Mouse (Mus musculus) liver, adult 2 months (tissue): ENCODE measurements around the gene Hoxc9. TPM values are rescaled to one million over a fixed set of nuclear protein-coding genes. Genes with fewer than 3 reads are reported as not detected.

ENCODE experiments used
- DNase-seq: peaks from one replicate; pipeline ENCODE4 v3.0.0-alpha.2; 2011; ENCODE audit warnings: low read depth, low spot score; ENCODE audit errors: extremely low read depth
- H3K27ac ChIP-seq: fragments of 200-500 bp; replicated peaks from 2 replicates; pipeline ENCODE4 v1.5.1; 2012; ENCODE audit warnings: low read depth, mild to moderate bottlenecking, control low read depth, inconsistent platforms, low read length; ENCODE audit not compliant: insufficient read depth
- H3K27me3 ChIP-seq: fragments of 200-500 bp; 2 replicates; pipeline ENCODE4 v1.6.1; 2012; ENCODE audit warnings: mild to moderate bottlenecking, moderate library complexity, low read length, inconsistent platforms; ENCODE audit not compliant: control insufficient read depth, insufficient read depth
- H3K36me3 ChIP-seq: fragments of 200-500 bp; 2 replicates; pipeline ENCODE4 v1.6.1; 2012; ENCODE audit warnings: low read length, inconsistent platforms; ENCODE audit not compliant: control insufficient read depth, insufficient read depth
- H3K4me1 ChIP-seq: fragments of 200-500 bp; 2 replicates; pipeline ENCODE4 v1.6.1; 2011; ENCODE audit warnings: low read length; ENCODE audit not compliant: control insufficient read depth, insufficient read depth
- H3K4me3 ChIP-seq: fragments of 200-500 bp; 2 replicates; pipeline ENCODE4 v1.5.1; 2011; ENCODE audit warnings: low read depth, mild to moderate bottlenecking, control low read depth, low read length, moderate library complexity; ENCODE audit not compliant: insufficient read depth
- H3K79me2 ChIP-seq: fragments of 200-500 bp; 2 replicates; pipeline ENCODE4 v1.6.1; 2012; ENCODE audit warnings: inconsistent platforms, mild to moderate bottlenecking, low read length, moderate library complexity; ENCODE audit not compliant: control insufficient read depth, insufficient read depth
- H3K9ac ChIP-seq: fragments of 200-500 bp; 2 replicates; pipeline ENCODE4 v1.6.1; 2012; ENCODE audit warnings: low read depth, mild to moderate bottlenecking, control low read depth, inconsistent platforms, low read length
- CTCF ChIP-seq: fragments of 200-500 bp; IDR thresholded peaks from 2 replicates; pipeline ENCODE4 v1.5.1; 2011; ENCODE audit warnings: low read depth, low read length, control low read depth
- POLR2A ChIP-seq: fragments of 200-500 bp; IDR thresholded peaks from 2 replicates; pipeline ENCODE4 v1.6.1; 2011; ENCODE audit warnings: low read length, control low read depth; ENCODE audit not compliant: insufficient read depth; ENCODE audit errors: extremely low read depth
- WGBS: fragments of 180-500 bp; shearing (Covaris S2); methylation state at CpG from one replicate; pipeline ENCODE4 v1.1.7; 2018; 5-methylcytosine and 5-hydroxymethylcytosine counted together
- polyA plus RNA-seq: library from polyadenylated mRNA; depleted of rRNA; stranded (reverse); fragments of >200 nt; gene quantifications from 2 replicates; pipeline ENCODE4 v1.2.3, GENCODE M21; 2012
- total RNA-seq: library from RNA; depleted of rRNA; stranded (reverse); fragments of >200 nt; gene quantifications from 2 replicates; pipeline ENCODE4 v1.2.3, GENCODE M21; 2014

Gene Hoxc9
- total and polyA plus RNA-seq, 2 experiments, result not detected

DNA sequence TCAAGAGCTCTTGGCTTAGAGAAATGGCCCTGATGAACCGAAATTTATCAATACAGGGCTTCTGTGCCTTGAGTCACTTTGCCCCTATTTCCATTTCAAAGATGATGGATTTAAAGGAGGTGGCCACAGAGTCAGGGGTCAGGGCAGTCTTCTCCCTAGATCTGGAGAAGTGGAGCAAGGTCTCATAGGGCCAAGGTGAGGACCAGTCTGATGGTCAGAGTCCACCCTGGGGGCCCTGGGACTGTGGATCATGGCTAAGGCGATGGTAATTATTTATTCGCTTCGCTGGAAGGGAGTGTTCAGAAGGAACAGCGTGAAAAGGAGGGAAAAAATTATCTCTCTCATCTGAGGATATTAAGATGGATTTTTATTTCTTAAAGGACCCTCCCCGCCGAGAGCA, 1.2 kb upstream of the Hoxc9 start:
- no peaks in the 10 kb centered on the region for H3K4me1 ChIP-seq
- no peaks in the 10 kb centered on the region for H3K36me3 ChIP-seq
- H3K79me2 ChIP-seq, result no peaks in the 10 kb centered on the region
- H3K27me3 ChIP-seq, result peaks cover 39% of the 10 kb centered on the region
- no peak overlapping the region for H3K27ac ChIP-seq
- no peak overlapping the region for H3K9ac ChIP-seq
- TF ChIP-seq CTCF (no peak), POLR2A (no peak)
- no peak for DNase-seq
- WGBS, result 13% methylated on average over 7 of the region's 7 CpGs
- H3K4me3 ChIP-seq, result no peak overlapping the region

GRCm38 (mm10) chr15:102975688-102976111, 539 bp upstream of the Hoxc9 start:
- Histone ChIP-seq H3K4me3 (no peak overlapping the region), H3K9ac (no peak overlapping the region), H3K27ac (no peak overlapping the region), H3K27me3 (peaks cover 39% of the 10 kb centered on the region), H3K79me2 (no peaks in the 10 kb centered on the region), H3K36me3 (no peaks in the 10 kb centered on the region), H3K4me1 (no peaks in the 10 kb centered on the region)
- 7% methylated on average over 21 of the region's 21 CpGs for WGBS
- no peak for DNase-seq
- TF ChIP-seq CTCF (no peak), POLR2A (no peak)

GRCm38 (mm10) chr15:102976631-102977422, 588 bp downstream of the Hoxc9 start:
- WGBS, result 4% methylated on average over 37 of the region's 37 CpGs
- no peaks in the 10 kb centered on the region for H3K36me3 ChIP-seq
- peak overlapping the region; percentile 20; the same call in 1 of the 2 replicates for H3K4me3 ChIP-seq
- no peak overlapping the region for H3K9ac ChIP-seq
- no peaks in the 10 kb centered on the region for H3K4me1 ChIP-seq
- no peak for TF ChIP-seq CTCF
- TF ChIP-seq POLR2A, result no peak
- H3K27ac ChIP-seq, result no peak overlapping the region
- H3K79me2 ChIP-seq, result no peaks in the 10 kb centered on the region
- no peak for DNase-seq
- H3K27me3 ChIP-seq, result peaks cover 40% of the 10 kb centered on the region

GRCm38 (mm10) chr15:102977423-102977974, 1.3 kb downstream of the Hoxc9 start:
- Histone ChIP-seq H3K27me3 (peaks cover 42% of the 10 kb centered on the region), H3K79me2 (no peaks in the 10 kb centered on the region)

DNA sequence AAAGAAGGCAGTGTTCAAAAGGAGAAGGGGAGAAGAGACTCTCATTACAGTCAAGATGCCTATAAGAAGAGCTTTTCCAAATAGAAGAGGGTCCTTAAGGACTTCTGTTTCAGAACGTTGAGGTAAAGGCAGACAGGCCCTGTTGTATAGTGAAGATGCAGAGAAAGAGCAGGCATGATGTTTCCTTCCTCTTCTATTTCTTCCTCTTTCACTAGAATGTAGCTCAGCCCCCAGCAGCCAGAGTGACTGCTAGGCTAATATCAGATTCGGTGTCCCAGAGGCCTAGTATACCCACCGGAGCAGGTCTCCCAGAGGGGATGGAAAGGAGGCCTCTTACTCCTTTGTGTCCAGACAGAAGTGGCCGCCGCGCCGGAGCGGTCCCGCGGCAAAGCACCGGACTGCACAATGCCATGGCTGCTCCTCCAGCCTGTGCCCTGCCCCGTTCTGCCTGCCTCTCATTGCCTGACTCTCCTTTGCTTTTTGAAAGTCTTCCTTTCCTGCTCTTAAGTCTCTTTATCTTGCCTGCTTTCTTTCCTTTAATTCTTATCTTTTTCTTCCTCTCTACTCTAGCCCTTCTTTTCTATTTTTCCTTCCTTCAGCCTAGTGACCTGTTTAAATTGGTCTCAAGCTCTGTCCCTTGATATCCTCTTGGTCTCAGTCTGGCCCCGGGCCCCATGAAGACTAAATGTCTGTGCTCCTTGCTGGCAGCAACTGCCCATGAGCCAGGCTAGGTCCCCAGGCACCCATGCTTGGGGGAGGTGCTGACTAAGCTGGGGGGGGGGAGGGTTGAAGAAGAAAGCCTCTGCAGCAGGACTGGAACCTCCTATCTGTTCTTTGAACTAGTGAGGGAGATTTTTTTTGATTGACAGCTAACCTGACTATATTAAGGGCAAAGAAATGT, 2.6 kb downstream of the Hoxc9 start:
- Histone ChIP-seq H3K36me3 (no peaks in the 10 kb centered on the region), H3K27ac (no peak overlapping the region), H3K4me3 (no peak overlapping the region), H3K79me2 (no peaks in the 10 kb centered on the region), H3K9ac (no peak overlapping the region), H3K4me1 (no peaks in the 10 kb centered on the region; the same call in 1 of the 2 replicates), H3K27me3 (peaks cover 43% of the 10 kb centered on the region)
- TF ChIP-seq POLR2A, result no peak
- TF ChIP-seq CTCF, result no peak
- no peak for DNase-seq
- WGBS, result 23% methylated on average over 13 of the region's 13 CpGs

More at GRCm38 (mm10) chr15:102977423-102977974, 1.3 kb downstream of the Hoxc9 start:
- Histone ChIP-seq H3K4me1 (no peaks in the 10 kb centered on the region; the same call in 1 of the 2 replicates), H3K36me3 (no peaks in the 10 kb centered on the region), H3K4me3 (peak overlapping the region; percentile 20; the same call in 1 of the 2 replicates), H3K27ac (no peak overlapping the region), H3K9ac (no peak overlapping the region)
- no peak for TF ChIP-seq CTCF
- no peak for TF ChIP-seq POLR2A
- 11% methylated on average over 15 of the region's 16 CpGs for WGBS
- no peak for DNase-seq
